Mouse (Mus musculus) lung, adult 2 months (tissue): ENCODE measurements at regions not wholly inside any gene's neighbourhood (a gene's known extent, or its start where the extent isn't known, plus 50 kb on each side); places are given as distances from the start of the nearest gene placed in this dataset.

Experiments
- CTCF ChIP-seq: fragments of 200-500 bp; IDR thresholded peaks from 2 replicates; pipeline ENCODE4 v1.5.1; 2011; ENCODE audit warnings: mild to moderate bottlenecking, low read length, control low read depth; ENCODE audit not compliant: insufficient read depth
- POLR2A ChIP-seq: fragments of 200-500 bp; IDR thresholded peaks from 2 replicates; pipeline ENCODE4 v1.6.1; 2011; ENCODE audit warnings: low read depth, mild to moderate bottlenecking, control low read depth, low read length, borderline replicate concordance; ENCODE audit errors: extremely low read depth

GRCm38 (mm10) chr10:126485129-126485528, 416.0 kb downstream of the Atp23 start:
- TF ChIP-seq CTCF = no peak
- TF ChIP-seq POLR2A = no peak
